Mouse (Mus musculus): ENCODE results near the gene Vav2. TPM values are rescaled to one million over a fixed set of nuclear protein-coding genes. Genes with fewer than 3 reads are reported as not detected.
A peak's percentile ranks its signal among the peaks of the same experiment; 100 is the strongest.

Gene Vav2
- polyA plus RNA-seq, 1 experiment from 2014 or later, result 5.9 TPM

DNA sequence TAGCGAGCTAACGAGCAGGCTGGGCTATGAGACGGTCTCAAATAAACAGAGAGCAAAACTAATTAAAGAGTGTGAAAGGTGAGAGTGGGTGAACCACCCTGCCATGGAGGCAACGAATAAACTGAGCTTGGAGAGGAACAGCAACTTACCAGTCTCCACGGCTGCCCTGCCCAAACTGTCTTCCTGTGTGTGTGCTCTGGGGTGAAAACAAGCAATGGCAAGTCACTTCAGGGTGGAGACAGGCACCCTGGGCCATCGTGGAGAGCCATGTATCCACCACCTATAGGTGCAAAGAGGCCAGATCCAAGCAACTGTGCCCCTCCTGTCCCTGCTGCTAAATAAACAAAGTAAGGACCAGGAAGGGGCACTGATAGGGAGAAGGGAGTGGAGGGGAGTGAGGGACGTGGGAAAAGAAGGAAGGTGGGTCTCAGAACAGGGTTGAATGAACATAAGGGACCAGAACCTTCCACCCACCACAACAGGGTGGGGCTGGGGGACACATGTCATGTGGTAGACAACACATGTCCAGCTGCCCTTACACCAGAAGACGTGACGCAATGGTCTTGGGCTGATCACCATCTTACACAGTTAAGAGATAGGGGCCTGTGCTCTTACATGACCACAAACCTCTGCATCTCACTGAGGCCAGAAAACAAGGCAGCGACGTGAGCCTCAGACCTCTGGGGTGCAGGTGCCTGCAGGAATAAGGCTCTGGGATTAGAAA is 11.6 kb downstream of the Vav2 start:
- H3K27me3 ChIP-seq (ENCODE audit: control insufficient read depth, insufficient read depth, low read depth, low read length), result no peaks in the 10 kb centered on the region
- ATAC-seq (ENCODE audit: low read depth), result no peak
- H3K4me1 ChIP-seq (ENCODE audit: control insufficient read depth, low read depth, low read length), result peaks cover 65% of the 10 kb centered on the region
- H3K27ac ChIP-seq (ENCODE audit: low read length), result no peak overlapping the region; the same call in 1 of the 2 replicates
- H3K9me3 ChIP-seq (replicated peaks; ENCODE audit: control insufficient read depth, low read length), result no peaks in the 10 kb centered on the region
- H3K4me3 ChIP-seq (ENCODE audit: low read depth, low read length), result no peak overlapping the region
- no peaks in the 10 kb centered on the region for H3K36me3 ChIP-seq (ENCODE audit: control insufficient read depth, insufficient read depth)
- H3K9ac ChIP-seq (ENCODE audit: low read depth, low read length), result no peak overlapping the region
- no peak overlapping the region for H3K4me2 ChIP-seq (ENCODE audit: low read depth, low read length)
- WGBS (ENCODE audit: insufficient replicate concordance), result 42% methylated on average over 11 of the region's 11 CpGs

GRCm38 (mm10) chr2:27413936-27414657 is 12.7 kb downstream of the Vav2 start:
- H3K4me1 ChIP-seq (ENCODE audit: control insufficient read depth, low read depth, low read length), result peaks cover 60% of the 10 kb centered on the region
- no peaks in the 10 kb centered on the region for H3K9me3 ChIP-seq (replicated peaks; ENCODE audit: control insufficient read depth, low read length)
- no peak overlapping the region for H3K27ac ChIP-seq (ENCODE audit: low read length)
- H3K4me3 ChIP-seq (ENCODE audit: low read depth, low read length), result no peak overlapping the region
- no peaks in the 10 kb centered on the region for H3K27me3 ChIP-seq (ENCODE audit: control insufficient read depth, insufficient read depth, low read depth, low read length)
- no peaks in the 10 kb centered on the region for H3K36me3 ChIP-seq (ENCODE audit: control insufficient read depth, insufficient read depth)
- WGBS (ENCODE audit: insufficient replicate concordance), result 36% methylated on average over 16 of the region's 16 CpGs
- H3K4me2 ChIP-seq (ENCODE audit: low read depth, low read length), result no peak overlapping the region
- H3K9ac ChIP-seq (ENCODE audit: low read depth, low read length), result no peak overlapping the region
- no peak for ATAC-seq (ENCODE audit: low read depth)

GRCm38 (mm10) chr2:27413582-27413935 is 13.3 kb downstream of the Vav2 start:
- H3K36me3 ChIP-seq (ENCODE audit: control insufficient read depth, insufficient read depth), result no peaks in the 10 kb centered on the region
- peaks cover 57% of the 10 kb centered on the region for H3K4me1 ChIP-seq (ENCODE audit: control insufficient read depth, low read depth, low read length)
- WGBS (ENCODE audit: insufficient replicate concordance), result 50% methylated on average over 2 of the region's 2 CpGs
- H3K9ac ChIP-seq (ENCODE audit: low read depth, low read length), result no peak overlapping the region
- H3K27ac ChIP-seq (ENCODE audit: low read length), result no peak overlapping the region
- H3K27me3 ChIP-seq (ENCODE audit: control insufficient read depth, insufficient read depth, low read depth, low read length), result no peaks in the 10 kb centered on the region
- H3K4me3 ChIP-seq (ENCODE audit: low read depth, low read length), result no peak overlapping the region
- no peak overlapping the region for H3K4me2 ChIP-seq (ENCODE audit: low read depth, low read length)
- no peak for ATAC-seq (ENCODE audit: low read depth)
- H3K9me3 ChIP-seq (replicated peaks; ENCODE audit: control insufficient read depth, low read length), result no peaks in the 10 kb centered on the region

- Histone ChIP-seq H3K4me1 (ENCODE audit: control insufficient read depth, low read depth, low read length) (peaks cover 47% of the 10 kb centered on the region), H3K36me3 (ENCODE audit: control insufficient read depth, insufficient read depth) (no peaks in the 10 kb centered on the region), H3K9me3 (replicated peaks; ENCODE audit: control insufficient read depth, low read length) (no peaks in the 10 kb centered on the region), H3K9ac (ENCODE audit: low read depth, low read length) (no peak overlapping the region), H3K27me3 (ENCODE audit: control insufficient read depth, insufficient read depth, low read depth, low read length) (no peaks in the 10 kb centered on the region), H3K27ac (ENCODE audit: low read length) (peak overlapping the region; percentile 73), H3K4me3 (ENCODE audit: low read depth, low read length) (no peak overlapping the region), H3K4me2 (ENCODE audit: low read depth, low read length) (peak overlapping the region; percentile 33; the same call in 1 of the 2 replicates)
- ATAC-seq (ENCODE audit: low read depth), result no peak
- 35% methylated on average over 7 of the region's 7 CpGs for WGBS (ENCODE audit: insufficient replicate concordance)
These were observed 14.5 kb downstream of the Vav2 start for GRCm38 (mm10) chr2:27412245-27412800.

GRCm38 (mm10) chr2:27411688-27412174 is 15.1 kb downstream of the Vav2 start:
- no peaks in the 10 kb centered on the region for H3K9me3 ChIP-seq (replicated peaks; ENCODE audit: control insufficient read depth, low read length)
- no peak overlapping the region for H3K9ac ChIP-seq (ENCODE audit: low read depth, low read length)
- H3K4me3 ChIP-seq (ENCODE audit: low read depth, low read length), result peak overlapping the region; percentile 12; the same call in 1 of the 2 replicates
- H3K27me3 ChIP-seq (ENCODE audit: control insufficient read depth, insufficient read depth, low read depth, low read length), result no peaks in the 10 kb centered on the region
- H3K4me1 ChIP-seq (ENCODE audit: control insufficient read depth, low read depth, low read length), result peaks cover 43% of the 10 kb centered on the region
- H3K4me2 ChIP-seq (ENCODE audit: low read depth, low read length), result peak overlapping the region; percentile 33
- no peaks in the 10 kb centered on the region for H3K36me3 ChIP-seq (ENCODE audit: control insufficient read depth, insufficient read depth)
- ATAC-seq (ENCODE audit: low read depth), result peak; percentile 82
- WGBS (ENCODE audit: insufficient replicate concordance), result 12% methylated on average over 8 of the region's 8 CpGs
- peak overlapping the region; percentile 73 for H3K27ac ChIP-seq (ENCODE audit: low read length)

- H3K4me3 ChIP-seq (ENCODE audit: low read depth, low read length), result no peak overlapping the region
- no peaks in the 10 kb centered on the region for H3K27me3 ChIP-seq (ENCODE audit: control insufficient read depth, insufficient read depth, low read depth, low read length)
- peak; percentile 49; the same call in 1 of the 2 replicates for ATAC-seq (ENCODE audit: low read depth)
- no peaks in the 10 kb centered on the region for H3K36me3 ChIP-seq (ENCODE audit: control insufficient read depth, insufficient read depth)
- 52% methylated on average over 6 of the region's 6 CpGs for WGBS (ENCODE audit: insufficient replicate concordance)
- peak overlapping the region; percentile 16; the same call in 1 of the 2 replicates for H3K27ac ChIP-seq (ENCODE audit: low read length)
- peaks cover 41% of the 10 kb centered on the region for H3K4me1 ChIP-seq (ENCODE audit: control insufficient read depth, low read depth, low read length)
- H3K4me2 ChIP-seq (ENCODE audit: low read depth, low read length), result peak overlapping the region; percentile 25
- H3K9me3 ChIP-seq (replicated peaks; ENCODE audit: control insufficient read depth, low read length), result no peaks in the 10 kb centered on the region
- no peak overlapping the region for H3K9ac ChIP-seq (ENCODE audit: low read depth, low read length)
These were observed 16.2 kb downstream of the Vav2 start for GRCm38 (mm10) chr2:27410518-27411140.

- peaks cover 37% of the 10 kb centered on the region for H3K4me1 ChIP-seq (ENCODE audit: control insufficient read depth, low read depth, low read length)
- no peaks in the 10 kb centered on the region for H3K27me3 ChIP-seq (ENCODE audit: control insufficient read depth, insufficient read depth, low read depth, low read length)
- H3K36me3 ChIP-seq (ENCODE audit: control insufficient read depth, insufficient read depth), result no peaks in the 10 kb centered on the region
- no peak overlapping the region for H3K27ac ChIP-seq (ENCODE audit: low read length)
- no peak overlapping the region for H3K4me3 ChIP-seq (ENCODE audit: low read depth, low read length)
- H3K9me3 ChIP-seq (replicated peaks; ENCODE audit: control insufficient read depth, low read length), result no peaks in the 10 kb centered on the region
- H3K9ac ChIP-seq (ENCODE audit: low read depth, low read length), result no peak overlapping the region
- H3K4me2 ChIP-seq (ENCODE audit: low read depth, low read length), result no peak overlapping the region
- 50% methylated on average over 3 of the region's 3 CpGs for WGBS (ENCODE audit: insufficient replicate concordance)
- ATAC-seq (ENCODE audit: low read depth), result no peak
These were observed 18.6 kb downstream of the Vav2 start for GRCm38 (mm10) chr2:27408194-27408593.

GRCm38 (mm10) chr2:27406928-27407327 is 19.9 kb downstream of the Vav2 start:
- peaks cover 29% of the 10 kb centered on the region for H3K4me1 ChIP-seq (ENCODE audit: control insufficient read depth, low read depth, low read length)
- H3K27me3 ChIP-seq (ENCODE audit: control insufficient read depth, insufficient read depth, low read depth, low read length), result no peaks in the 10 kb centered on the region
- no peak overlapping the region for H3K9ac ChIP-seq (ENCODE audit: low read depth, low read length)
- no peaks in the 10 kb centered on the region for H3K36me3 ChIP-seq (ENCODE audit: control insufficient read depth, insufficient read depth)
- WGBS (ENCODE audit: insufficient replicate concordance), result 54% methylated on average over 5 of the region's 5 CpGs
- no peak for ATAC-seq (ENCODE audit: low read depth)
- H3K4me3 ChIP-seq (ENCODE audit: low read depth, low read length), result no peak overlapping the region
- no peaks in the 10 kb centered on the region for H3K9me3 ChIP-seq (replicated peaks; ENCODE audit: control insufficient read depth, low read length)
- H3K27ac ChIP-seq (ENCODE audit: low read length), result no peak overlapping the region
- H3K4me2 ChIP-seq (ENCODE audit: low read depth, low read length), result no peak overlapping the region

All from liver, embryonic 16.5 days (tissue).